Mouse (Mus musculus) CH12.LX (cell line): ENCODE results near the gene Mta1. TPM values are rescaled to one million over a fixed set of nuclear protein-coding genes. Genes with fewer than 3 reads are reported as not detected.
A peak's percentile ranks its signal among the peaks of the same experiment; 100 is the strongest.

Experiments used
- DNase-seq: peaks from one replicate; pipeline ENCODE4 v3.0.0-alpha.2; 2013; ENCODE audit errors: extremely low read depth
- H3K27ac ChIP-seq: 2 replicates; pipeline ENCODE4 v1.5.1; 2012; ENCODE audit warnings: low read depth, mild to moderate bottlenecking, control low read depth, moderate library complexity; ENCODE audit not compliant: insufficient read depth
- H3K27me3 ChIP-seq: replicated peaks from 2 replicates; pipeline ENCODE3; 2012; ENCODE audit warnings: inconsistent platforms
- H3K36me3 ChIP-seq, 2 experiments: replicated peaks in 1 of 2; 2 replicates each; pipeline versions ENCODE3 to v1.6.1; 2012; ENCODE audit warnings: inconsistent platforms in 1 of 2, low read length in 1 of 2, mild to moderate bottlenecking in 1 of 2, mixed read lengths in 1 of 2, moderate library complexity in 1 of 2; ENCODE audit not compliant: control insufficient read depth in 1 of 2, insufficient read depth in 1 of 2
- H3K4me1 ChIP-seq, 2 experiments: 2 replicates each; pipeline ENCODE4 v1.6.1; 2012; ENCODE audit warnings: inconsistent platforms in 1 of 2, moderate library complexity in 1 of 2; ENCODE audit not compliant: insufficient read depth in 2 of 2, control insufficient read depth in 1 of 2
- H3K4me2 ChIP-seq: 2 replicates; pipeline ENCODE4 v1.6.1; 2012; ENCODE audit warnings: low read depth, mild to moderate bottlenecking, control low read depth; ENCODE audit not compliant: poor library complexity, insufficient read depth, severe bottlenecking
- H3K4me3 ChIP-seq, 3 experiments: fragments of 150-350 bp in 1 of 3; sonication (generic) in 1 of 3; replicated peaks in 1 of 3; 2 replicates each; pipeline versions ENCODE3 to v1.5.1; 2011 to 2012; ENCODE audit warnings: low read depth in 2 of 3, low read length in 2 of 3, mild to moderate bottlenecking in 2 of 3, moderate library complexity in 2 of 3, control low read depth in 1 of 3, improper control_type of control experiment in 1 of 3, inconsistent platforms in 1 of 3, mixed read lengths in 1 of 3; ENCODE audit not compliant: poor library complexity in 1 of 3
- H3K79me2 ChIP-seq: replicated peaks from 2 replicates; pipeline ENCODE4 v1.6.1; 2012; ENCODE audit warnings: mild to moderate bottlenecking, moderate library complexity; ENCODE audit not compliant: control insufficient read depth, poor library complexity, insufficient read depth, severe bottlenecking; ENCODE audit errors: extremely low read depth
- H3K9ac ChIP-seq: 2 replicates; pipeline ENCODE4 v1.6.1; 2012; ENCODE audit warnings: low read depth, mild to moderate bottlenecking, control low read depth, moderate library complexity; ENCODE audit not compliant: insufficient read depth
- H3K9me3 ChIP-seq: replicated peaks from 2 replicates; pipeline ENCODE3; 2012; ENCODE audit warnings: low read length, inconsistent platforms, mixed read lengths
- BHLHE40 ChIP-seq: IDR thresholded peaks from 2 replicates; pipeline ENCODE4 v1.6.1; 2011; ENCODE audit warnings: mild to moderate bottlenecking, low read depth, low read length, improper control_type of control experiment
- CTCF ChIP-seq, 2 experiments: IDR thresholded peaks in 1 of 2; conservative IDR thresholded peaks in 1 of 2; 2 replicates each; pipeline ENCODE4 v1.5.1; 2011 to 2012; ENCODE audit warnings: low read depth in 2 of 2, low read length in 2 of 2, improper control_type of control experiment in 1 of 2, inconsistent platforms in 1 of 2, mild to moderate bottlenecking in 1 of 2, moderate library complexity in 1 of 2
- E2F4 ChIP-seq: IDR thresholded peaks from 2 replicates; pipeline ENCODE4 v1.6.1; 2011; ENCODE audit warnings: low read depth, low read length, improper control_type of control experiment; ENCODE audit not compliant: insufficient replicate concordance
- ELF1 ChIP-seq: IDR thresholded peaks from 2 replicates; pipeline ENCODE4 v1.6.1; 2014; ENCODE audit warnings: low read depth, mild to moderate bottlenecking, inconsistent platforms, low read length, improper control_type of control experiment
- EP300 ChIP-seq: IDR thresholded peaks from 2 replicates; pipeline ENCODE4 v1.6.1; 2011; ENCODE audit warnings: low read length, improper control_type of control experiment
- ETS1 ChIP-seq: conservative IDR thresholded peaks from 2 replicates; pipeline ENCODE4 v1.6.1; 2012; ENCODE audit warnings: low read depth, mild to moderate bottlenecking, inconsistent platforms, low read length, improper control_type of control experiment, moderate library complexity
- IRF4 ChIP-seq: IDR thresholded peaks from 2 replicates; pipeline ENCODE4 v1.6.1; 2014; ENCODE audit warnings: low read depth, mild to moderate bottlenecking, inconsistent platforms, low read length, improper control_type of control experiment
- JUND ChIP-seq: conservative IDR thresholded peaks from 2 replicates; pipeline ENCODE4 v1.6.1; 2011; ENCODE audit warnings: low read depth, low read length, improper control_type of control experiment
- KAT2A ChIP-seq: IDR thresholded peaks from 2 replicates; pipeline ENCODE4 v1.6.1; 2012; ENCODE audit warnings: low read length, improper control_type of control experiment, inconsistent platforms; ENCODE audit not compliant: insufficient replicate concordance
- MAFK ChIP-seq: IDR thresholded peaks from 2 replicates; pipeline ENCODE4 v1.6.1; 2011; ENCODE audit warnings: low read length, improper control_type of control experiment; ENCODE audit not compliant: insufficient replicate concordance
- MAX ChIP-seq: IDR thresholded peaks from 2 replicates; pipeline ENCODE4 v1.6.1; 2011; ENCODE audit warnings: low read length, improper control_type of control experiment
- MAZ ChIP-seq: IDR thresholded peaks from 2 replicates; pipeline ENCODE4 v1.6.1; 2012; ENCODE audit warnings: low read depth, mild to moderate bottlenecking, inconsistent platforms, low read length, improper control_type of control experiment, moderate library complexity
- MEF2A ChIP-seq: IDR thresholded peaks from 2 replicates; pipeline ENCODE4 v1.6.1; 2014; ENCODE audit warnings: low read depth, mild to moderate bottlenecking, inconsistent platforms, low read length, improper control_type of control experiment, borderline replicate concordance
- MYC ChIP-seq: IDR thresholded peaks from 2 replicates; pipeline ENCODE4 v1.6.1; 2011; ENCODE audit warnings: low read depth, mild to moderate bottlenecking, improper control_type of control experiment, low read length
- NRF1 ChIP-seq: IDR thresholded peaks from 2 replicates; pipeline ENCODE4 v1.6.1; 2014; ENCODE audit warnings: low read depth, mild to moderate bottlenecking, inconsistent platforms, low read length, improper control_type of control experiment, moderate library complexity
- POLR2A ChIP-seq: IDR thresholded peaks from 2 replicates; pipeline ENCODE4 v1.6.1; 2011; ENCODE audit warnings: low read depth, mild to moderate bottlenecking, improper control_type of control experiment, low read length
- RCOR1 ChIP-seq: conservative IDR thresholded peaks from 2 replicates; pipeline ENCODE4 v1.6.1; 2012; ENCODE audit warnings: low read depth, mild to moderate bottlenecking, inconsistent platforms, low read length, improper control_type of control experiment
- TBP ChIP-seq: conservative IDR thresholded peaks from 2 replicates; pipeline ENCODE4 v1.6.1; 2011; ENCODE audit warnings: low read depth, low read length, improper control_type of control experiment
- TCF12 ChIP-seq: IDR thresholded peaks from 2 replicates; pipeline ENCODE4 v1.6.1; 2014; ENCODE audit warnings: low read depth, mild to moderate bottlenecking, inconsistent platforms, low read length, improper control_type of control experiment
- USF2 ChIP-seq: conservative IDR thresholded peaks from 2 replicates; pipeline ENCODE4 v1.6.1; 2011; ENCODE audit warnings: low read depth, low read length, improper control_type of control experiment
- ZC3H11A ChIP-seq: IDR thresholded peaks from 2 replicates; pipeline ENCODE4 v1.6.1; 2012; ENCODE audit warnings: low read depth, mild to moderate bottlenecking, inconsistent platforms, low read length, improper control_type of control experiment
- ZKSCAN1 ChIP-seq: IDR thresholded peaks from 2 replicates; pipeline ENCODE4 v1.6.1; 2012; ENCODE audit warnings: low read depth, inconsistent platforms, low read length, improper control_type of control experiment, borderline replicate concordance
- ZMIZ1 ChIP-seq: IDR thresholded peaks from 2 replicates; pipeline ENCODE4 v1.6.1; 2012; ENCODE audit warnings: low read depth, mild to moderate bottlenecking, inconsistent platforms, low read length, improper control_type of control experiment
- ZNF384 ChIP-seq: IDR thresholded peaks from 2 replicates; pipeline ENCODE4 v1.6.1; 2012; ENCODE audit warnings: low read depth, low read length, improper control_type of control experiment, inconsistent platforms
- dilution Hi-C: fragments of 300-500 bp; cut with MboI; formaldehyde crosslinking; loops from 2 replicates; pipeline ENCODE4 v1.14.3; 2020; ENCODE audit warnings: low sequenced_read_pairs; ENCODE audit not compliant: extremely low pct_unique_long_range_greater_than_20kb, extremely low pct_ligation_motif_present
- in situ Hi-C: fragments of 300-500 bp; cut with MboI; formaldehyde crosslinking; loops from 3 replicates; pipeline ENCODE4 v1.14.3; 2019; ENCODE audit warnings: low sequenced_read_pairs, low pct_ligation_motif_present, low pct_unique_long_range_greater_than_20kb, mixed read lengths
- polyA plus RNA-seq: library from polyadenylated mRNA; unstranded; fragments of >175 nt; gene quantifications from 2 replicates; pipeline ENCODE4 v1.2.1, GENCODE M21; 2012; ENCODE audit warnings: low read depth; ENCODE audit not compliant: insufficient read length
- total RNA-seq, 2 experiments: library from RNA; depleted of rRNA; stranded (reverse); fragments of 300-350 nt in 1 of 2; fragments of >200 nt in 1 of 2; gene quantifications; 2 replicates each; pipeline ENCODE4 v1.2.3; 2012 to 2014

The Mta1 gene
- total and polyA plus RNA-seq, 3 experiments = 11.5 to 76.7 (median 39.4) TPM

- DNase-seq = no peak
- no peaks in the 10 kb centered on the region for H3K9me3 ChIP-seq
- H3K36me3 ChIP-seq = peaks cover 12 to 47% of the 10 kb centered on the region in 2 experiments
- TF ChIP-seq MAZ = no peak
- TF ChIP-seq KAT2A = no peak
- no peak for TF ChIP-seq TCF12
- TF ChIP-seq ZMIZ1 = no peak
- TF ChIP-seq MYC = no peak
- TF ChIP-seq ZKSCAN1 = no peak
- no peak for TF ChIP-seq E2F4
- TF ChIP-seq JUND = no peak
- TF ChIP-seq IRF4 = no peak
- no peak for TF ChIP-seq ZC3H11A
- no peak for TF ChIP-seq ETS1
- no peak for TF ChIP-seq ZNF384
- no peak overlapping the region for H3K9ac ChIP-seq
- peaks cover 15 to 24% of the 10 kb centered on the region in 2 experiments; a peak in 3 of 4 replicates for H3K4me1 ChIP-seq
- dilution Hi-C loops (no loop called here), in situ Hi-C loops (loop anchor here (5.0 kb wide), 1 partner anchor 54 kb away; no protein-coding TSS in a partner anchor)
- H3K27me3 ChIP-seq = peaks cover 21% of the 10 kb centered on the region
- H3K4me2 ChIP-seq = no peak overlapping the region
- no peak overlapping the region for H3K4me3 ChIP-seq
- H3K27ac ChIP-seq = no peak overlapping the region
- no peaks in the 10 kb centered on the region for H3K79me2 ChIP-seq
Measured at GRCm38 (mm10) chr12:113157971-113158370, 59.9 kb downstream of the Mta1 start.

DNA sequence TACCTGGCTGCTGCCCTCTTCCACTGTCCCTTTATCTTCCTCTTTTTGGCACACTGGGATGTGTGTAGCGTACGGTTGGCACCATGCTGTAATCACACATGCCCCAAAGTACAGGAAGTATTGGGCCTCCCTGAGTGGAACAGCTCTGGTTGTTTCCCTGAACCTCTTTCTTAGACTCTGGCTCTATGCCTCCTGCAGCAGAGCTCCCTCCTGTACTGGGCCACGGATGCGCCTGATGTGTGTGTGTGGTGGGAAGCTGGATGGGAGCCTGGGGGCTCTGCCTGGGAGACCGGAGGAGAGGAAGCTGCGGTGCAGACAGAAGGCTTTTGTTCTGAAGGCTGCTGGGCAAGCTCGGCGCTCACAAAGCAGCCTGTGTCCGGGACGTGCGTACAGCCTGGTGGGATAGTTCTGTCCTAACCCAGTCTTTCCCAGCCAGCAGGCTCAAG, 65.5 kb downstream of the Mta1 start:
- peaks cover 7% of the 10 kb centered on the region for H3K27me3 ChIP-seq
- TF ChIP-seq TBP = no peak
- dilution Hi-C loops (no loop called here), in situ Hi-C loops (no loop called here)
- H3K9me3 ChIP-seq = no peaks in the 10 kb centered on the region
- no peak overlapping the region for H3K4me3 ChIP-seq
- H3K4me1 ChIP-seq = peaks cover 20 to 25% of the 10 kb centered on the region in 2 experiments
- H3K79me2 ChIP-seq = no peaks in the 10 kb centered on the region
- no peak overlapping the region for H3K27ac ChIP-seq
- no peak for DNase-seq
- no peak overlapping the region for H3K4me2 ChIP-seq
- H3K36me3 ChIP-seq = peaks cover 24 to 60% of the 10 kb centered on the region in 2 experiments
- no peak overlapping the region for H3K9ac ChIP-seq

DNA sequence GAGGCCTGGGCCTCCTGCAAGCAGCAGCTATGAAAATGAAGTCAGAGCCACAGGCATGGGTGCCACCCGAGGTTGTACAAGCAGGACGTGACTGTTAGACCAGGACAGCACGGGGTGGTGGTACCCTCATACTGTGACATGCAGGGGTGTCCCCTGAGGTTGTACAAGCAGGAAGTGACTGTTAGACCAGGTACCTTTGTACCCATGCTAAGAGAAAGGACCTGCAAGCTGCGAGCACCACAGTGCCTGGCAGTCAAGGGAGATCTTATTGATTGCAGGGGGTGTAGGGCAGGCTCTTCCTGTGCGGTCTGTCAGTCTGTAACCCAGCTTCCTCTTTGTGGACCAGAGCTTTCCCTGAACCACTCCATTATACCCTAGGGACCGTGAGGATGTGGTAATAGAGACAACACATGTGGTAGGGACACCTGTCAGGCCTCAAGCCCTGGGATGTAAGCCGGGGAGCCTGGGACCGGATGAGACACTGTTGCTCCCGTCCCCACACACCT, 70.0 kb downstream of the Mta1 start:
- dilution Hi-C loops = no loop called here
- in situ Hi-C loops = no loop called here
- peaks cover 38% of the 10 kb centered on the region for H3K27me3 ChIP-seq
- H3K9me3 ChIP-seq = no peaks in the 10 kb centered on the region
- H3K4me2 ChIP-seq = no peak overlapping the region; the same call in 1 of the 2 replicates
- H3K9ac ChIP-seq = no peak overlapping the region
- no peak overlapping the region for H3K4me3 ChIP-seq
- no peaks in the 10 kb centered on the region for H3K79me2 ChIP-seq
- no peak overlapping the region for H3K27ac ChIP-seq
- H3K36me3 ChIP-seq = peaks cover 15 to 23% of the 10 kb centered on the region in 2 experiments
- DNase-seq = peak; percentile 95
- H3K4me1 ChIP-seq = peaks cover 12 to 21% of the 10 kb centered on the region in 2 experiments
- TF ChIP-seq POLR2A = no peak
- TF ChIP-seq MEF2A = 0 out of 2 replicates have a peak, but pooled peaks have one; percentile 19
- TF ChIP-seq NRF1 = no peak
- TF ChIP-seq MAZ = 0 out of 2 replicates have a peak, but pooled peaks have one; percentile 17
- TF ChIP-seq RCOR1 = peak; percentile 65; the same call in 1 of the 2 replicates
- peak; percentile 37; the same call in 1 of the 2 replicates for TF ChIP-seq MAX
- peak; percentile 87; the same call in 1 of the 2 replicates for TF ChIP-seq MAFK
- TF ChIP-seq TCF12 = peak; percentile 81
- peak; percentile 69 for TF ChIP-seq EP300
- TF ChIP-seq USF2 = no peak
- TF ChIP-seq BHLHE40 = peak; percentile 80
- 0 out of 2 replicates have a peak, but pooled peaks have one; percentile 17 for TF ChIP-seq ELF1
- no peak for TF ChIP-seq ZKSCAN1
- TF ChIP-seq JUND = no peak; the same call in 1 of the 2 replicates
- TF ChIP-seq ETS1 = peak; percentile 61; the same call in 1 of the 2 replicates
- TF ChIP-seq CTCF (conservative IDR thresholded peaks at IDR 0.05 in 1 of 2, IDR thresholded peaks at IDR 0.05 in 1 of 2; ENCODE audit: low read depth in 2 of 2, low read length in 2 of 2) = no peak
- TF ChIP-seq MYC = 0 out of 2 replicates have a peak, but pooled peaks have one; percentile 32
